Mouse (Mus musculus) small intestine, adult 2 months (tissue): Measurements from ENCODE around the gene Rcn3.

Source experiments
- CTCF ChIP-seq: fragments of 200-500 bp; IDR thresholded peaks from 2 replicates; pipeline ENCODE4 v1.5.1; 2012; ENCODE audit warnings: low read depth, mild to moderate bottlenecking, control low read depth, inconsistent platforms, low read length, moderate library complexity, mixed read lengths; ENCODE audit not compliant: insufficient replicate concordance, insufficient read length; ENCODE audit errors: extremely low read depth
- POLR2A ChIP-seq: fragments of 200-500 bp; IDR thresholded peaks from 2 replicates; pipeline ENCODE4 v1.6.1; 2012; ENCODE audit warnings: low read depth, mild to moderate bottlenecking, control low read depth, inconsistent platforms, low read length, moderate library complexity

- TF ChIP-seq CTCF (no peak), POLR2A (0 out of 2 replicates have a peak, but pooled peaks have one; percentile 34)
Observed at GRCm38 (mm10) chr7:45134544-45135026, 42.6 kb upstream of the Rcn3 start.
